Mouse (Mus musculus) lung, adult 2 months (tissue): Measurements from ENCODE around the gene Ppp1r9a.
A peak's percentile ranks its signal among the peaks of the same experiment; 100 is the strongest.

ENCODE experiments used
- CTCF ChIP-seq: fragments of 200-500 bp; IDR thresholded peaks from 2 replicates; pipeline ENCODE4 v1.5.1; 2011; ENCODE audit warnings: mild to moderate bottlenecking, low read length, control low read depth; ENCODE audit not compliant: insufficient read depth
- POLR2A ChIP-seq: fragments of 200-500 bp; IDR thresholded peaks from 2 replicates; pipeline ENCODE4 v1.6.1; 2011; ENCODE audit warnings: low read depth, mild to moderate bottlenecking, control low read depth, low read length, borderline replicate concordance; ENCODE audit errors: extremely low read depth

DNA sequence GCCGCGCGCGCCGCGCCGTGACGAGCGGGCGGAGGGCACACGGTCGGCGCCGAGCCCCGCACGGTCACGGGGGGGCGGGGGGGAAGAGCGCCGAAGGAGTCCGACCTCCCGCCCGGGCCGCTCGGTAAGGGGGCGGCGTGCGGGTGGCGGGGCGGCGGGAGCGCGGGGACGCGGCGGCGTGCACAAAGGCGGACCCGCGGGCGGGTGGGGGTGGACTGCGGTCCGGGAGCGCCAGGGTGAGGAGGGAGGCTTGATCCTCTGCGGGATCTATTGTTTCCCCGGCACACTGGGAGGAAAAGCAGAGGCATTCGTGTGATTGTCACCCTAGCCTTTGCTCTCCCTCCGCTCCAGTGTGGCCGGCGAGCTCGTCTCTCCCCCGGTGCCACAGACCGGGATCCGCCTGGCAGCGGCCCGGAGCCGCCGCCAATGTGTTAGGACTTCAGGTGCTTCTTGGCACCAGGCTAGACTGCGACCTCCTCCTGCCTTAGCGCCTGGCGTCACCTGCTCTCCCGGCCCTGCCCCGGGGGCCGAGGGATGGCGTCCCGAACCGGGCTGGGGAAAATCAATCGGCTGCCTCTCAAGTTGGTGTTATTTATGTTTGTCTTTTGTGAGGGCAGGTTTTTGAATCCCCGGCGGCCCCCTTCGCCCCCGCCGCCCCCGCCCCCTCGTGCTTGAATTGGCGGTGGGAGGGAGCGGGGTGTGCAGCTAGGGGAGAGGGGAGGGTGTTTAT, 773 bp downstream of the Ppp1r9a start:
- TF ChIP-seq CTCF (no peak), POLR2A (peak; percentile 53; the same call in 1 of the 2 replicates)
